Mouse (Mus musculus) liver, postnatal 0 days (tissue): ENCODE data around the gene Hexim1.

Experiments used
- CTCF ChIP-seq: sonication (generic); IDR thresholded peaks from 2 replicates; pipeline ENCODE4 v1.5.1; 2016; ENCODE audit warnings: antibody characterized with exemption, low read depth
- EP300 ChIP-seq: IDR thresholded peaks from 2 replicates; pipeline ENCODE4 v1.6.1; 2016; ENCODE audit warnings: antibody characterized with exemption, low read depth, mild to moderate bottlenecking

- TF ChIP-seq CTCF (no peak), EP300 (no peak)
Measured at GRCm38 (mm10) chr11:103104469-103104868, 11.6 kb upstream of the Hexim1 start.
